Mouse (Mus musculus): ENCODE data around the gene Socs1.

The Socs1 gene

GRCm38 (mm10) chr16:10763540-10764264 lies 21.6 kb downstream of the Socs1 start:
- no peak for DNase-seq (ENCODE audit: low read depth)

DNA sequence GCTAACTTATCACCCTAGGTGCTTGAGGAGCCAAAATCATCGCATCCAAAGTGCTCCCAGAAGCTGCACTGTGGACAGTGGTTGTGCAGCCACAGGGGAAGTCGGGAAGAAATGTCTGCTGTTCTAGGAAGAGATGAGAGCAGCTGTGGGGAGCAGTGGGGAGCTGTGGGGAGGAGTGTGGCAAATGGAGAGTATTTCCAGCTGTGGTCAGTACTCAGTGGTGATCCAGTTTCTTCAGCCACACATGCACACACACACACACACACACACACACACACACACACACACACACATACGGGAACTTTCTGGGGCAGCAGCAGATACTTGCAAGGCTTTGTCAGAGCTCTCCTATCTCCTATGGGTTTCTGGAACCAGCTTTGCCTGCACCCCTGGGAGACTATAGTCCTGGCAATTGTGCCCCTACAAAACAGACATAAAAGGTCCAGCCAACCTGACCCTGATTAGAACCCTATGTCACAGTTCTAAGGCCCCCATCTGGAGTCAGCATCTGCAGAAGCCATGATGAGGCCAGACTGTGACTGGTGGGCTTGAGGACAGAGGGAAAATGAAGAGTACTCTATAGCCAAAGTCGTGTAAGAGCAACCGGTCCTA lies 22.7 kb downstream of the Socs1 start:
- no peak for DNase-seq (ENCODE audit: low read depth)

GRCm38 (mm10) chr16:10761182-10761581 lies 24.2 kb downstream of the Socs1 start:
- no peak for DNase-seq (ENCODE audit: low read depth)

GRCm38 (mm10) chr16:10756168-10756567 lies 29.2 kb downstream of the Socs1 start:
- no peak for DNase-seq (ENCODE audit: low read depth)

DNA sequence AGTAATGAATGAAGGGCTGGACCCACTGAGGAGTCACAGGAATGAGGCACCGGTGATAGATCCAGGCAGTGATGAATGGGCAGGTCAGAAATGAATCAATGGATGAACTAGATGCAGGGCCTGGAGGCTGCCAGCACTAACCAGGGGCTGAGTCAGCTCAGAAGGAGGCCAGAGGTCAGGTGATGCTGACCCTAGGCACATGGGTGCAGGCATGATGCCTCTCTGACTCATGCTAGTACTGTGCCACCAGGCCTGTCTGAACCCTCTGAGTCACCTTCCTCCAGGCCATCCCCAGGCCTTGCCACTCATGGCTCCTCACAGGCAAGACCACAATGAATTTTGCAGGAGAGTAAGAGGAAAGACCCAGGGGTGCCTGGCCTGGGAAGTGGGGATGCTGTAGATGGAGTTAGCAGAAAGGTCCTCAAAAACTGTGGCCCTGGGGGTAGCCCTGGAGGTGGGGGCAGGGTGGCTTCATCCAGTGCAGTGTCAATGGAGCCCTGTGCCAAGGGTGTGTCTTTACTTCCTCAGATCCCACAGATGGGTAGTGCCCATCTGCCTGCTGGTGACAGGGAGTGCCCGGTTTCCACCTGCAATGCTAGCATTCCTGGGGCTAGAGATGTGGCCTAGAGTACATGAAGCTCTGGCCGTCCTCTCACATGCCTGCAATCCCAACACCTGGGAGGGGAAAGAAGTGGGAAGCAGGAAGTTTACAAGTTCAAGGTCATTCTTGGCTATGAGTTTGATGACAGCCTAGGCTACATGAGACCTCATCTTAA lies 30.6 kb downstream of the Socs1 start:
- peak; percentile 95 for DNase-seq (ENCODE audit: low read depth)

DNA sequence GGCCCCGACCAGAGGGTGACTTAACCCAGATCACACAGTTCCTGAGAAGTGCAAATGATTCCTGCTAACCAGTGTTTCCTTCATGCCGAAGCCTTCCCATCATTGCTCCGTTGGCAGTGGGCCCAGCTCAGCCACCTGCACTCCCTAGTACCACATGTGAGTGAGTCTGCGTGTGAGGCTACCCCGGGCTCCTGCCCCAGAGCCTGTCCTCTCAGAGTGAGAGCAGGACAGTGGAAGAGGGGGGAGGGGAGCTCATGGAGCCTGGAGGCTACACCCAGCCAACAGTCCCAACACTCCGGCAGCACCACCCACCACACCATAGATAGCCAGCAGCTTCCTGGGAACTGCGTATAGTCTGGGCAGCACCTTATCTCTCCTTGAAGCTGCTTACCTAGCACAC lies 35.5 kb downstream of the Socs1 start:
- DNase-seq (ENCODE audit: low read depth) = no peak

DNA sequence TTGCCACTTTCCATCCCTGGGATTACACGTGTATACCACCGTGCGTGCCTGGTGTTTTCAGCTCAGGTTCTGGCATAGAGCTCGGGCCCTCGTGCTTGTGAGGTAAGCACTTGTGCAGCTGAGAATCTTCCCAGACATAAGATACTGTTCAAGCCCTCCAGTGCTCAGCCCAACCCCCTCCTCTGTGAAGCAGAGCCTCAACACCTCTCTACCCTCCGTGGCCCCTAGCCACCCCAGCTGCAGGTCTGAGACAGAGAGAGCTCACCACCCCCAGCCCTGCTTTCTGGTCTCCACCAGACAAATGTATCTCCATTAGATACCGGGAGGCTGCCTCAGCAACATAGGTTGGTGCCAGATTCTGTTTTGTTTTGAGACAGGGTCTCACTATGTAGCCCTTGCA lies 36.1 kb downstream of the Socs1 start:
- DNase-seq (ENCODE audit: low read depth) = no peak

- DNase-seq (ENCODE audit: low read depth) = peak; percentile 30
Measured at GRCm38 (mm10) chr16:10741082-10741481, 44.3 kb downstream of the Socs1 start.

DNA sequence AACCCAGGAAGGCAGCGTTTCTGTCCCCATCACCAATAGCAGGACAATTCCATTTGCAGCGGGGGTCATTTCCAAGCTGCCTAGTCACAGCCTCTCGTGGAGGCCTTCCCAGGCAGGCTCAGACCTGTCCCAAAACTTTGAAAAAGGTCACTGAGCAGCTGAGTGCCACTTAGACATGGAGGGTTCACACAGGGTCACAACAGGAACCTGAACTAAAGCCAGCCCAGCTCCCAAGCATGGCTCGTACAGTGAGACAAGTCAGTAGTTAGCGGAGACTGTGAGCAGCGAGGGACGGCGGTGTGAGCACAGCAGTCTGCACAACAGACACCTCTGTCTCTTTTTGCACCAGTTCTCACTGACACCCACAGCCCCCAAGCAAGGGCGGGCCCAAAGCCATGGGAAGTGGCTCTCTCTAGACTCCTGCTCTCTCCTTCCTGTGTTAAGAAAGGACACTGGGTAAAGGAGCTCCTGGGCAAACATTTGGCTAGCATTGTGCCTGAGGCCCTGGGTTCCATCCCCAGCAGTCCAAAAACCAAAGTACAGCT lies 45.4 kb downstream of the Socs1 start:
- DNase-seq (ENCODE audit: low read depth) = no peak

DNA sequence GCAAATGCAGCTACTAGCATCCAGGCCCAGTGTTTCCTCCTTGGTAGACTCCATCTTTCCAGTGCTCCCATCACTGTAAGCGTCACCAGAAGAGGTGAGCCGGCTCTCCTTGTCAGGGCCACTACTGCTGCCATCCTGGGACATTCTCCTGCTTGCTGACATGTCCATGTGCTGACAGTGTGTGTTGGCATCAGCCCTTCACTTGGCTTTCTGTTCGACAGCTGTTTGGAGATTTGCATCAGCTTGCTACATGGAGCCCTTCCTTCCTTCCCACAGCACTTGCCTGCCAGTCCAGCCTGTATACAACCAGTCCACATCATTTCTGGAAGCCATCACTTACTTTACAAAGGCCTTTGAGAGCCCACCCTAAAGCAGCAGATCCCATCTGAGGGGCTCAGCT lies 46.5 kb downstream of the Socs1 start:
- no peak for DNase-seq (ENCODE audit: low read depth)

GRCm38 (mm10) chr16:10737571-10737970 lies 47.8 kb downstream of the Socs1 start:
- peak; percentile 98 for DNase-seq (ENCODE audit: low read depth)

- DNase-seq (ENCODE audit: low read depth) = peak; percentile 39
Measured at GRCm38 (mm10) chr16:10736364-10736763, 49.0 kb downstream of the Socs1 start.

DNA sequence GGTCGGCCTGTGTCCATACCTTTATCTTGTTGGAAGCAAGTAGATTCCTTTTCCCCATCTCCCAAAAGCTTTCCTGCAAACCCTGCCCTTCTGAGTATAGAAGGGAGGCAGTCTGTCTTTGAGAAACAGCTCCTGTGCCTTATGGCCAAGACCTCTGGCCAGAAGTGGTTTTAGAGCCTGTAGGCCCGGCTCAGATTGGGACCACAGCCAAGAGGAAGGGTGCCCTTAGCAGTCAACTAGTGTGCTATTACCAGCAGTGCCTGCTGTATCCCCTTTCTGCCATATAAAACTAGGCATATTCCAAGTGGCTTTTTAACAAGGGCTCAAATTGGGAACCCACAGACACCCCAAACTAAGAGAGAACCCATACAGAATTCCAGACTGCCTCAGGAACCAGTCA lies 49.6 kb downstream of the Socs1 start:
- peak; percentile 78 for DNase-seq (ENCODE audit: low read depth)

- peak; percentile 42 for DNase-seq (ENCODE audit: low read depth)
Measured at GRCm38 (mm10) chr16:10732421-10732820, 52.9 kb downstream of the Socs1 start.
